Mouse (Mus musculus) neural tube, embryonic 11.5 days (tissue): Measurements from ENCODE around the gene Crcp. TPM values are rescaled to one million over a fixed set of nuclear protein-coding genes. Genes with fewer than 3 reads are reported as not detected.

Source experiments
- ATAC-seq: fragments of 200-750 bp; cut with Nextera tagmentation; 2 replicates; pipeline ENCODE4 v1.8.0; 2017; ENCODE audit warnings: moderate number of reproducible peaks, mild to moderate bottlenecking, moderate TSS enrichment, moderate library complexity; ENCODE audit not compliant: insufficient read depth, low FRiP score, low TSS enrichment
- DNase-seq: peaks from one replicate; pipeline ENCODE4 v3.0.0-alpha.2; 2015; ENCODE audit warnings: low spot score
- H3K27ac ChIP-seq: fragments of 300-500 bp; sonication (generic); 2 replicates; pipeline ENCODE4 v1.5.1; 2014; ENCODE audit warnings: low read depth, mild to moderate bottlenecking, low read length
- H3K27me3 ChIP-seq: fragments of 300-500 bp; sonication (generic); 2 replicates; pipeline ENCODE4 v1.6.1; 2014; ENCODE audit warnings: mild to moderate bottlenecking, low read length, mixed read lengths; ENCODE audit not compliant: control insufficient read depth, insufficient read depth
- H3K36me3 ChIP-seq: fragments of 300-500 bp; sonication (generic); 2 replicates; pipeline ENCODE4 v1.6.1; 2014; ENCODE audit warnings: mild to moderate bottlenecking, low read length, moderate library complexity, mixed read lengths; ENCODE audit not compliant: control insufficient read depth, insufficient read depth
- H3K4me1 ChIP-seq: fragments of 300-500 bp; sonication (generic); 2 replicates; pipeline ENCODE4 v1.6.1; 2014; ENCODE audit warnings: low read length, mixed read lengths; ENCODE audit not compliant: control insufficient read depth, insufficient read depth
- H3K4me2 ChIP-seq: fragments of 300-500 bp; sonication (generic); 2 replicates; pipeline ENCODE4 v1.6.1; 2014; ENCODE audit warnings: low read depth, mild to moderate bottlenecking, moderate library complexity
- H3K4me3 ChIP-seq: fragments of 300-500 bp; sonication (generic); 2 replicates; pipeline ENCODE4 v1.5.1; 2014; ENCODE audit warnings: low read depth, low read length
- H3K9ac ChIP-seq: fragments of 300-500 bp; sonication (generic); 2 replicates; pipeline ENCODE4 v1.6.1; 2014; ENCODE audit warnings: mild to moderate bottlenecking, low read length
- H3K9me3 ChIP-seq: fragments of 300-500 bp; sonication (generic); 2 replicates; pipeline ENCODE4 v1.6.1; 2016; ENCODE audit warnings: low read length; ENCODE audit not compliant: control insufficient read depth
- WGBS: fragments of 180-500 bp; shearing (Covaris S2); extraction: QIAGEN DNeasy Blood & Tissue Kit; methylation state at CpG from one replicate; pipeline ENCODE4 v1.1.7; 2014; 5-methylcytosine and 5-hydroxymethylcytosine counted together
- polyA plus RNA-seq: library from polyadenylated mRNA; unstranded; fragments of >200 nt; fragmentation: Nextera tagmentation; extraction: Ambion mirVana; gene quantifications from 2 replicates; pipeline ENCODE4 v1.2.1, GENCODE M21; 2014

The Crcp gene
- polyA plus RNA-seq, 1 experiment from 2014 or later: 43.2 TPM

GRCm38 (mm10) chr5:130088612-130089011, 59.5 kb downstream of the Crcp start:
- no peak for ATAC-seq
- H3K4me2 ChIP-seq: no peak overlapping the region
- H3K4me3 ChIP-seq: no peak overlapping the region
- no peak overlapping the region for H3K27ac ChIP-seq
- H3K27me3 ChIP-seq: no peaks in the 10 kb centered on the region
- H3K9me3 ChIP-seq: no peaks in the 10 kb centered on the region
- H3K9ac ChIP-seq: no peak overlapping the region
- H3K4me1 ChIP-seq: no peaks in the 10 kb centered on the region
- H3K36me3 ChIP-seq: no peaks in the 10 kb centered on the region; the same call in 1 of the 2 replicates
- WGBS: 93% methylated on average over 4 of the region's 4 CpGs
- no peak for DNase-seq

GRCm38 (mm10) chr5:130089177-130089576, 60.1 kb downstream of the Crcp start:
- 87% methylated on average over 7 of the region's 7 CpGs for WGBS
- ATAC-seq: no peak
- DNase-seq: no peak

GRCm38 (mm10) chr5:130089626-130090393, 60.7 kb downstream of the Crcp start:
- H3K27me3 ChIP-seq: no peaks in the 10 kb centered on the region
- WGBS: 90% methylated on average over 18 of the region's 18 CpGs
- H3K36me3 ChIP-seq: no peaks in the 10 kb centered on the region; the same call in 1 of the 2 replicates
- H3K4me1 ChIP-seq: no peaks in the 10 kb centered on the region
- no peaks in the 10 kb centered on the region for H3K9me3 ChIP-seq
- H3K9ac ChIP-seq: no peak overlapping the region
- ATAC-seq (no peak), DNase-seq (no peak)
- no peak overlapping the region for H3K4me3 ChIP-seq
- H3K27ac ChIP-seq: no peak overlapping the region
- H3K4me2 ChIP-seq: no peak overlapping the region

More at GRCm38 (mm10) chr5:130089177-130089576, 60.1 kb downstream of the Crcp start:
- no peak overlapping the region for H3K27ac ChIP-seq
- no peaks in the 10 kb centered on the region; the same call in 1 of the 2 replicates for H3K36me3 ChIP-seq
- H3K4me3 ChIP-seq: no peak overlapping the region
- no peaks in the 10 kb centered on the region for H3K9me3 ChIP-seq
- H3K4me2 ChIP-seq: no peak overlapping the region
- H3K9ac ChIP-seq: no peak overlapping the region
- no peaks in the 10 kb centered on the region for H3K4me1 ChIP-seq
- H3K27me3 ChIP-seq: no peaks in the 10 kb centered on the region

GRCm38 (mm10) chr5:130096754-130097153, 67.7 kb downstream of the Crcp start:
- Histone ChIP-seq H3K27ac (no peak overlapping the region), H3K27me3 (no peaks in the 10 kb centered on the region), H3K4me1 (no peaks in the 10 kb centered on the region), H3K4me2 (no peak overlapping the region), H3K9me3 (no peaks in the 10 kb centered on the region), H3K9ac (no peak overlapping the region), H3K36me3 (no peaks in the 10 kb centered on the region; the same call in 1 of the 2 replicates), H3K4me3 (no peak overlapping the region)
- DNase-seq (peak; percentile 39), ATAC-seq (no peak; the same call in 1 of the 2 replicates)
- WGBS: 55% methylated on average over 12 of the region's 12 CpGs

GRCm38 (mm10) chr5:130097837-130098236, 68.7 kb downstream of the Crcp start:
- ATAC-seq: no peak
- H3K27ac ChIP-seq: no peak overlapping the region
- no peaks in the 10 kb centered on the region for H3K27me3 ChIP-seq
- no peak for DNase-seq
- WGBS: 76% methylated on average over 2 of the region's 2 CpGs
- no peak overlapping the region for H3K4me2 ChIP-seq
- no peak overlapping the region for H3K9ac ChIP-seq
- no peak overlapping the region for H3K4me3 ChIP-seq
- H3K9me3 ChIP-seq: no peaks in the 10 kb centered on the region
- H3K36me3 ChIP-seq: no peaks in the 10 kb centered on the region; the same call in 1 of the 2 replicates
- H3K4me1 ChIP-seq: no peaks in the 10 kb centered on the region

GRCm38 (mm10) chr5:130101724-130102123, 72.6 kb downstream of the Crcp start:
- no peaks in the 10 kb centered on the region for H3K36me3 ChIP-seq
- no peak for ATAC-seq
- no peak for DNase-seq
- no peak overlapping the region for H3K9ac ChIP-seq
- H3K4me3 ChIP-seq: no peak overlapping the region
- no peaks in the 10 kb centered on the region for H3K27me3 ChIP-seq
- H3K9me3 ChIP-seq: no peaks in the 10 kb centered on the region
- no peak overlapping the region for H3K27ac ChIP-seq
- 97% methylated on average over 17 of the region's 17 CpGs for WGBS
- no peak overlapping the region for H3K4me2 ChIP-seq
- no peaks in the 10 kb centered on the region for H3K4me1 ChIP-seq

GRCm38 (mm10) chr5:130109348-130109747, 80.3 kb downstream of the Crcp start:
- H3K27me3 ChIP-seq: no peaks in the 10 kb centered on the region
- no peaks in the 10 kb centered on the region for H3K4me1 ChIP-seq
- 95% methylated on average over 3 of the region's 3 CpGs for WGBS
- H3K27ac ChIP-seq: no peak overlapping the region
- no peak overlapping the region for H3K9ac ChIP-seq
- no peaks in the 10 kb centered on the region for H3K9me3 ChIP-seq
- no peaks in the 10 kb centered on the region for H3K36me3 ChIP-seq
- DNase-seq (no peak), ATAC-seq (no peak)
- H3K4me3 ChIP-seq: no peak overlapping the region
- H3K4me2 ChIP-seq: no peak overlapping the region
